Mouse (Mus musculus) limb, embryonic 14.5 days (tissue): ENCODE results near the gene Lrfn3. TPM values are rescaled to one million over a fixed set of nuclear protein-coding genes. Genes with fewer than 3 reads are reported as not detected.

ENCODE experiments used
- ATAC-seq: fragments of 200-750 bp; cut with Nextera tagmentation; 2 replicates; pipeline ENCODE4 v1.8.0; 2017; ENCODE audit warnings: low read depth, moderate number of reproducible peaks, moderate TSS enrichment; ENCODE audit not compliant: low FRiP score
- DNase-seq: peaks from one replicate; pipeline ENCODE4 v3.0.0-alpha.2; 2015; ENCODE audit warnings: low spot score
- H3K27ac ChIP-seq: fragments of 300-500 bp; sonication (generic); replicated peaks from 2 replicates; pipeline ENCODE4 v1.5.1; 2014; ENCODE audit warnings: low read depth, mild to moderate bottlenecking, low read length, moderate library complexity, mixed read lengths
- H3K27me3 ChIP-seq: fragments of 300-500 bp; sonication (generic); 2 replicates; pipeline ENCODE4 v1.6.1; 2014; ENCODE audit warnings: low read length, mixed read lengths; ENCODE audit not compliant: control insufficient read depth, insufficient read depth
- H3K36me3 ChIP-seq: fragments of 300-500 bp; sonication (generic); 2 replicates; pipeline ENCODE4 v1.6.1; 2014; ENCODE audit warnings: mild to moderate bottlenecking, low read length, moderate library complexity, mixed read lengths; ENCODE audit not compliant: control insufficient read depth, insufficient read depth
- H3K4me1 ChIP-seq: fragments of 300-500 bp; sonication (generic); 2 replicates; pipeline ENCODE4 v1.6.1; 2014; ENCODE audit warnings: antibody characterized with exemption, low read length, mixed read lengths; ENCODE audit not compliant: control insufficient read depth, insufficient read depth
- H3K4me2 ChIP-seq: fragments of 300-500 bp; sonication (generic); replicated peaks from 2 replicates; pipeline ENCODE4 v1.6.1; 2014; ENCODE audit warnings: low read depth, mild to moderate bottlenecking, low read length, moderate library complexity; ENCODE audit not compliant: severe bottlenecking
- H3K4me3 ChIP-seq: fragments of 300-500 bp; sonication (generic); replicated peaks from 2 replicates; pipeline ENCODE4 v1.5.1; 2014; ENCODE audit warnings: low read length
- H3K9ac ChIP-seq: fragments of 300-500 bp; sonication (generic); 2 replicates; pipeline ENCODE4 v1.6.1; 2014; ENCODE audit warnings: mild to moderate bottlenecking, low read depth, low read length, moderate library complexity; ENCODE audit not compliant: severe bottlenecking
- H3K9me3 ChIP-seq: fragments of 300-500 bp; sonication (generic); 2 replicates; pipeline ENCODE4 v1.6.1; 2016; ENCODE audit warnings: low read length; ENCODE audit not compliant: control insufficient read depth
- POLR2A ChIP-seq: fragments of 200-500 bp; IDR thresholded peaks from 2 replicates; pipeline ENCODE4 v1.8.0; 2012; ENCODE audit warnings: inconsistent platforms, mild to moderate bottlenecking, moderate library complexity, borderline replicate concordance; ENCODE audit not compliant: insufficient read depth, insufficient read length; ENCODE audit errors: extremely low read depth
- WGBS: fragments of 180-500 bp; shearing (Covaris S2); extraction: QIAGEN DNeasy Blood & Tissue Kit; methylation state at CpG from one replicate; pipeline ENCODE4 v1.1.7; 2014; 5-methylcytosine and 5-hydroxymethylcytosine counted together
- polyA plus RNA-seq, 2 experiments: library from polyadenylated mRNA; depleted of rRNA in 1 of 2; stranded (reverse) in 1 of 2; unstranded in 1 of 2; fragments of >200 nt; fragmentation: Nextera tagmentation in 1 of 2; extraction: Ambion mirVana in 1 of 2; gene quantifications; 2 replicates each; pipeline versions ENCODE4 v1.2.1 to v1.2.3; 2012 to 2014

Lrfn3 gene
- polyA plus RNA-seq, 2 experiments: 6.9 to 11.5 TPM

- Histone ChIP-seq H3K9me3 (no peaks in the 10 kb centered on the region), H3K4me1 (peaks cover 10% of the 10 kb centered on the region), H3K27me3 (no peaks in the 10 kb centered on the region), H3K36me3 (peaks cover 16% of the 10 kb centered on the region), H3K4me2 (peak within 1 kb of the TSS; percentile 79), H3K27ac (peak within 1 kb of the TSS; percentile 79), H3K9ac (peak within 1 kb of the TSS; percentile 85), H3K4me3 (peak within 1 kb of the TSS; percentile 82)
- WGBS: under 1% methylated on average over 63 of the region's 63 CpGs
- TF ChIP-seq POLR2A: no peak
- DNase-seq (peak; percentile 78), ATAC-seq (peak; percentile 56)
Measured at GRCm38 (mm10) chr7:30321539-30322284, 40.9 kb downstream of the Lrfn3 start, which contains the start of gene E130208F15Rik. Gene E130208F15Rik (plus strand): TSS chr7:30321740.

- Histone ChIP-seq H3K4me1 (peaks cover 10% of the 10 kb centered on the region), H3K4me2 (peak overlapping the region; percentile 79), H3K36me3 (peaks cover 19% of the 10 kb centered on the region), H3K9me3 (no peaks in the 10 kb centered on the region), H3K9ac (no peak overlapping the region), H3K4me3 (peak overlapping the region; percentile 82), H3K27me3 (no peaks in the 10 kb centered on the region), H3K27ac (no peak overlapping the region)
- DNase-seq (no peak), ATAC-seq (no peak)
- WGBS: 81% methylated on average over 2 of the region's 2 CpGs
- TF ChIP-seq POLR2A: no peak
Measured at GRCm38 (mm10) chr7:30320946-30321345, 41.6 kb downstream of the Lrfn3 start.

GRCm38 (mm10) chr7:30318142-30318541 lies 44.4 kb downstream of the Lrfn3 start:
- H3K9me3 ChIP-seq: no peaks in the 10 kb centered on the region

GRCm38 (mm10) chr7:30315559-30316529 lies 46.7 kb downstream of the Lrfn3 start:
- no peaks in the 10 kb centered on the region for H3K27me3 ChIP-seq
- H3K36me3 ChIP-seq: peaks cover 36% of the 10 kb centered on the region
- 70% methylated on average over 13 of the region's 13 CpGs for WGBS
- peaks cover 9% of the 10 kb centered on the region for H3K4me1 ChIP-seq
- peak overlapping the region; percentile 45 for H3K4me3 ChIP-seq
- DNase-seq (no peak), ATAC-seq (no peak)
- peak overlapping the region; percentile 52 for H3K4me2 ChIP-seq
- no peak overlapping the region for H3K27ac ChIP-seq
- peak overlapping the region; percentile 44 for H3K9ac ChIP-seq
- no peaks in the 10 kb centered on the region for H3K9me3 ChIP-seq
- TF ChIP-seq POLR2A: no peak

More at GRCm38 (mm10) chr7:30318142-30318541, 44.4 kb downstream of the Lrfn3 start:
- DNase-seq (no peak), ATAC-seq (no peak)
- H3K36me3 ChIP-seq: peaks cover 19% of the 10 kb centered on the region
- no peak overlapping the region for H3K4me2 ChIP-seq
- H3K4me1 ChIP-seq: peaks cover 18% of the 10 kb centered on the region
- H3K27me3 ChIP-seq: no peaks in the 10 kb centered on the region
- TF ChIP-seq POLR2A: no peak
- no peak overlapping the region for H3K4me3 ChIP-seq
- H3K27ac ChIP-seq: no peak overlapping the region
- H3K9ac ChIP-seq: no peak overlapping the region
- 90% methylated on average over 3 of the region's 3 CpGs for WGBS

- ATAC-seq (peak; percentile 75; the same call in 1 of the 2 replicates), DNase-seq (peak; percentile 63)
- H3K9me3 ChIP-seq: no peaks in the 10 kb centered on the region
- H3K4me1 ChIP-seq: peaks cover 8% of the 10 kb centered on the region
- TF ChIP-seq POLR2A: no peak
- H3K27ac ChIP-seq: peak within 1 kb of the TSS; percentile 21; the same call in 1 of the 2 replicates
- WGBS: under 1% methylated on average over 9 of the region's 9 CpGs
- H3K9ac ChIP-seq: peak within 1 kb of the TSS; percentile 44
- no peaks in the 10 kb centered on the region for H3K27me3 ChIP-seq
- peaks cover 40% of the 10 kb centered on the region for H3K36me3 ChIP-seq
- peak within 1 kb of the TSS; percentile 45 for H3K4me3 ChIP-seq
- peak within 1 kb of the TSS; percentile 52 for H3K4me2 ChIP-seq
Measured at GRCm38 (mm10) chr7:30314721-30315155, 47.8 kb downstream of the Lrfn3 start, which contains the start of gene Syne4. Gene Syne4 (plus strand): TSS chr7:30314807.
